Mouse (Mus musculus): ENCODE measurements at regions not wholly inside any gene's neighbourhood (a gene's known extent, or its start where the extent isn't known, plus 50 kb on each side); places are given as distances from the start of the nearest gene placed in this dataset.
A peak's percentile ranks its signal among the peaks of the same experiment; 100 is the strongest.

- intact Hi-C loops (cut with DNase I), result no loop called here
- H3K27ac ChIP-seq, result no peak overlapping the region
- no peak overlapping the region for H3K4me3 ChIP-seq
- no peak for TF ChIP-seq CTCF (IDR thresholded peaks at IDR 0.05)
- DNase-seq (ENCODE audit: extremely low spot score in 1 of 2, low spot score in 2 of 2), result peak; percentile 14 to 19
Observed at GRCm38 (mm10) chr6:49590927-49591631, 195.7 kb downstream of the Stk31 start.

GRCm38 (mm10) chr6:49591632-49592000 is 196.2 kb downstream of the Stk31 start:
- TF ChIP-seq CTCF (IDR thresholded peaks at IDR 0.05), result no peak
- intact Hi-C loops (cut with DNase I), result no loop called here
- no peak overlapping the region for H3K4me3 ChIP-seq
- no peak for DNase-seq (ENCODE audit: extremely low spot score in 1 of 2, low spot score in 2 of 2)
- H3K27ac ChIP-seq, result no peak overlapping the region

GRCm38 (mm10) chr6:49592676-49593075 is 197.3 kb downstream of the Stk31 start:
- no peak for DNase-seq (ENCODE audit: extremely low spot score in 1 of 2, low spot score in 2 of 2)
- intact Hi-C loops (cut with DNase I), result no loop called here

DNA sequence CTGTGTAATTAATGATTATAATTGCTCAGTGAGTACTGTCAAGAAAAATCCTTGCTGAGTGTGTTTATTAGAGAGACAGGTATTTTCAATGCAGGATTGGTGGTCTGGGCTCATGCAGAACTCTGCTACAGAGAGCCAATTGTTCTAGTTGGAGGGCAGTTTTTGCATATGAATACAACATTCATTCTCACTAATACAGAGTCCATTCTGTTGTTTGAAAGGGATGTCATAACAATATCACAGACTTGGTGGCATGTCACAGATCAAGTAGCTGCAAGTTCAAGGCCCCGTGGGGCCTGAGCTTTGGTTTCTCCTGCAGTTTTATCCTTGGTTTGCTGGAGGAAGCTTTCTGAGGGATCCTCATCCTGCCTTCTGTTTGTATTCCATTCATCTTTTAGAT is 207.8 kb downstream of the Stk31 start:
- DNase-seq (ENCODE audit: extremely low spot score in 1 of 2, low spot score in 2 of 2), result no peak
- intact Hi-C loops (cut with DNase I), result no loop called here
- Histone ChIP-seq H3K4me3 (no peak overlapping the region), H3K27ac (no peak overlapping the region)
- no peak for TF ChIP-seq CTCF (IDR thresholded peaks at IDR 0.05)

More at GRCm38 (mm10) chr6:49592676-49593075, 197.3 kb downstream of the Stk31 start:
- Histone ChIP-seq H3K27ac (no peak overlapping the region), H3K4me3 (no peak overlapping the region)
- no peak for TF ChIP-seq CTCF (IDR thresholded peaks at IDR 0.05)

DNA sequence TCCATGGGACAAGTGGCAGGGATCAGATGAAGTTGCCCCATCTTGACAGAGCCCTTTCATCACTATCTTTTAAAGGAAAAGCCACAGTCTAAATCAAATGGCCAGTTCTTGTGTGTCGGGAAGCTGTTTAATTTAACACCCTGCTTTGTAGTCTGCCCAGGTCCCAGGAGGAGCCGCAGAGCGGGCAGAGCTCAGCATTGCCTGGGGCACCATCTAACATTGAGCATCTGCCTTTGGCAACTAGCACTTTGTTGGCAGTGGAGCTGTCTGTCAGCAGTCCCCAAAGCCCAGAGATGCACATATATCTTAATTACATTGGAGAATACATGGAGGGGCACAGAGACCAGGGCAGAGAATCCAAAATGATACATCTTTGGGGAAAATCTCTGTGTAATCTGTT is 208.4 kb downstream of the Stk31 start:
- TF ChIP-seq CTCF (IDR thresholded peaks at IDR 0.05), result no peak
- Histone ChIP-seq H3K4me3 (no peak overlapping the region), H3K27ac (no peak overlapping the region)
- intact Hi-C loops (cut with DNase I), result no loop called here
- no peak for DNase-seq (ENCODE audit: extremely low spot score in 1 of 2, low spot score in 2 of 2)

- intact Hi-C loops (cut with DNase I), result no loop called here
- no peak for TF ChIP-seq CTCF (IDR thresholded peaks at IDR 0.05)
- Histone ChIP-seq H3K4me3 (no peak overlapping the region), H3K27ac (no peak overlapping the region)
- DNase-seq (ENCODE audit: extremely low spot score in 1 of 2, low spot score in 2 of 2), result no peak
Observed at GRCm38 (mm10) chr6:49606028-49606427, 210.6 kb downstream of the Stk31 start.

DNA sequence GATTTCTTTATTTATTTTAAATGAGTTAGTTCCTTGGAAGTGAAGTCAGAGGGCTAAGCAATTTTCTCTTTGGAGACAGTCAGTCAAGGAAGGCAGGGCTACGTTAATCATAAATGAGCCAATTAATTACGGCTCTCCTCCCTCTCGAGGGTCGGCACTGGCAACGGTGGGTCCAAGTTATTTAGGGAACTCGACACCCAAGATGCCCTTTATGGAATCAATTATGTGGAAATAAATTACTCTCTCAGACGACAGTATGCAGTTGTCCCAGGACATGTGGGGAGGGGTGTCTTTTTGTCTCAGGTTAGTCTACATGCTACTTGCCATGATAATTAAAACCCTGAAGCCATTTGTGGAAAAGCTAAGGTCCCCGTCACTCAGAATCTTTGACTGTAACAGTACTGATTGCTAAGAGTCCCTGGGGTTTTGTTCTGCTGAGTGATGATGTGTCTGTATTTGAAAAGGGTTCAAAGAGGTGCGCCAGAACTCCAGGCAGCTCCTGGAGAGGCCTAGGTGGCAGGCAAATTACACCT is 211.3 kb downstream of the Stk31 start:
- intact Hi-C loops (cut with DNase I), result no loop called here
- TF ChIP-seq CTCF (IDR thresholded peaks at IDR 0.05), result no peak
- DNase-seq (ENCODE audit: extremely low spot score in 1 of 2, low spot score in 2 of 2), result no peak

GRCm38 (mm10) chr6:49624080-49624479 is 198.4 kb upstream of the Npy start:
- Histone ChIP-seq H3K4me3 (no peak overlapping the region), H3K27ac (no peak overlapping the region)
- intact Hi-C loops (cut with DNase I), result no loop called here
- no peak for TF ChIP-seq CTCF (IDR thresholded peaks at IDR 0.05)
- no peak for DNase-seq (ENCODE audit: extremely low spot score in 1 of 2, low spot score in 2 of 2)

More for the DNA sequence above, 211.3 kb downstream of the Stk31 start:
- Histone ChIP-seq H3K4me3 (no peak overlapping the region), H3K27ac (no peak overlapping the region)

GRCm38 (mm10) chr6:49624564-49624963 is 197.9 kb upstream of the Npy start:
- no peak for DNase-seq (ENCODE audit: extremely low spot score in 1 of 2, low spot score in 2 of 2)
- no peak overlapping the region for H3K4me3 ChIP-seq
- no peak overlapping the region for H3K27ac ChIP-seq
- TF ChIP-seq CTCF (IDR thresholded peaks at IDR 0.05), result no peak
- intact Hi-C loops (cut with DNase I), result no loop called here

DNA sequence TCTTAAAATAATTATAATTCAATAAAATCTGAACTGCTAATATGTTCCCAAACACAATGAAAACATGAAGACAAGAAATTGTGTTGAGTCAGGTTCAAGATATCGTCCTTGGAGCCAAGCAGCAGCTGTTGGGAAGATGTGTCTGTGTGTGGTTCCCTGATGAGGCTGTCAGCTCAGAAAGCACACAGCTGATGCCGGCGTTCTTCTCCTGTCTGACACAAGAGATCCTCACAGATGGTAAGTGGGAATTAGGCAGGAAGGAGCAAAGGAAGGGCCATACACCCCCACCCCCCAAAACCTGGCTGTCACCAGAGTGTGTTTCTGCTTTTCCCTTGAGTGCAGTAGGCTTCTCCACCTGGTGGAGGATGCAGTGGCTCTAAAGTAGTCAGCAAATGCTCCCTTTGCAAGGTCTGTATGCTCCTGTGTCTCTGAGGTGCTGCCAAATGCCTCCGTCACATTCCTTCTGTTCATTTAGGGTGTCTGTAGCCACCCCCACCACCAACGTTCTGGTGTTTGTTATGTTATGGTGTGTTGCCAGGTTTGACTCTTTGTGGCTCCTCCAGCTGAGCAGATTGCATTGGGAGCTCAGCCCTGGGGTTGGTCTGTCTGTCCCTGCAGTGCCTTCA is 188.9 kb upstream of the Npy start:
- intact Hi-C loops (cut with DNase I), result no loop called here
- no peak overlapping the region for H3K27ac ChIP-seq
- no peak overlapping the region for H3K4me3 ChIP-seq
- DNase-seq (ENCODE audit: extremely low spot score in 1 of 2, low spot score in 2 of 2), result peak in 1 of 2 experiments; percentile 38
- TF ChIP-seq CTCF (IDR thresholded peaks at IDR 0.05), result no peak; the same call in 1 of the 2 replicates

- Histone ChIP-seq H3K4me3 (no peak overlapping the region), H3K27ac (no peak overlapping the region)
- TF ChIP-seq CTCF (IDR thresholded peaks at IDR 0.05), result no peak
- intact Hi-C loops (cut with DNase I), result no loop called here
- peak; percentile 54 to 66 for DNase-seq (ENCODE audit: extremely low spot score in 1 of 2, low spot score in 2 of 2)
Observed at GRCm38 (mm10) chr6:49637654-49638053, 184.9 kb upstream of the Npy start.

DNA sequence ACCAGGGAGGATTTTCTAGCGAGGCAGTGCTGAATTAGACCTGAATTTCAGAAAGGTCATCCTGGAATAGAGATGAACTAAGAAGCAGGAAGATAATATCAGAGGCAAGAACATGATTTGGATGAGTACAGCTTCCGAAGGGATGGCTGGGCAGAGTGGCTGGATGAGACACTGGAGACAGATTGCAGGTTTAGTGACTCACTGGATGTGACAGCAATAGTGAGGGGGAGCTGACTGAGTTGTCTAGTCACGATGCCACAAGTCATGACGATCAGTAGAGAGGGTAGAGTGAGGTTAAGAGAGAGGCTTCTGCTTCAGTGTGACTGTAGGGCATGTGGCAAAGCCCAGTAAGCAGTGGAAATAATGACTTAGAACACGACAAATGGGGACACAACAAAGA is 181.3 kb upstream of the Npy start:
- no peak overlapping the region for H3K27ac ChIP-seq
- intact Hi-C loops (cut with DNase I), result no loop called here
- no peak for TF ChIP-seq CTCF (IDR thresholded peaks at IDR 0.05)
- DNase-seq (ENCODE audit: extremely low spot score in 1 of 2, low spot score in 2 of 2), result no peak
- no peak overlapping the region for H3K4me3 ChIP-seq

Measured in left cerebral cortex, adult 2 months (tissue).